16 mouse cellular contexts compared by ENCODE assay signal in the genomic region with DNA sequence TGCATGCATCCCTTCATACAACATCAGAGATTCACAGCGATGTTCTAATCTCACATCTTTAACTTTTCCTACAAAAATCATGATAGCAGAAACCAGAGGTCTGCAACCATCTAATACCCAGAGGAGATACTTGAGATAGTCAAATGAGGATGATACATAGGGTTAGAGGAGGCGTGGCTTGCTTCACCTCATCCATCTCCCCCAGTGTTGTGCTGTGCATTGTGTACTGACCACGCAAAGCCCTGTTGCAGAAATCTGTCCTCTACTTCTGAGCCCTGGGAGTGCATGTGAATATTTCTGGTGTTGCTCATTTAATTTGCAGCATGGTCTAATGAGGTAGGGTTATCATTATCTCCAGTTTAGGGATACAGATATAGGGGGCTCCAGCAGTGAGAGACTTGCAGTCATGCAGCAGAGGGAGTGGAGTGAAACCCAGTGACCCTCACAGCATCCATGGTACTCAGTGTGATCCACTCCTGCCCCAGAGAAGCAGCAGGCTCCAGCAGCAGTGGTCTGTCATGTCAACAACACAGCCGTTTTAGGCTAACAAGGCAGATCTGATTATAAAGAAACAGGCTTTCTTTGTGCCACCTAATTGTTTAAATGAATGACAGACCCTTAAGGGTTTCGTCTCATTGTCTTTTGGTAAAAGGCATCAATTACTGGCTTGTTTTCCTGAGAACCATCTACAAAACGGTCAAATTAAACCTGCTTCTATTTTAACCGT.
DNase-seq lines count a peak whose midpoint lies in the region; ATAC-seq and TF ChIP-seq lines count a peak whose summit lies in the region.
"Had no signal": no experiment of that assay in that cellular context is flagged by ENCODE, and none has a peak within 500 bp of the region (broad histone marks: within the 10 kb centered on the region; RNA-seq: fewer than 3 reads in every experiment).

No protein-coding gene starts in this region.

- no peak for ATAC-seq in neural tube, embryonic 14.5 days (ENCODE audit: low read depth)
- 0 out of 2 replicates have a peak, but pooled peaks have one; percentile 54 for ATAC-seq in hindbrain, embryonic 13.5 days (ENCODE audit: low FRiP score)
- ATAC-seq in stomach, postnatal 0 days (ENCODE audit: low FRiP score, low TSS enrichment): no peak
- ATAC-seq: liver, embryonic 12.5 days; lung, postnatal 0 days had no signal

- H3K4me1 ChIP-seq in neural tube, embryonic 14.5 days (ENCODE audit: control insufficient read depth, insufficient read depth, low read length): 0 out of 2 replicates have a peak, but pooled peaks cover 5% of the 10 kb centered on the region
- peaks cover 22% of the 10 kb centered on the region for H3K4me1 ChIP-seq in hindbrain, embryonic 13.5 days (replicated peaks)
- H3K4me1 ChIP-seq in stomach, postnatal 0 days (replicated peaks; ENCODE audit: control insufficient read depth, insufficient read depth): no peaks in the 10 kb centered on the region
- H3K4me1 ChIP-seq: liver, embryonic 12.5 days had no signal

- TF ChIP-seq EP300 in stomach, postnatal 0 days (optimal IDR thresholded peaks at IDR 0.05): no peak

- WGBS in neural tube, embryonic 14.5 days: 41% methylated on average over 7 of the region's 7 CpGs
- WGBS in hindbrain, embryonic 13.5 days: 37% methylated on average over 7 of the region's 7 CpGs
- WGBS in stomach, postnatal 0 days: 50% methylated on average over 7 of the region's 7 CpGs

- no peak overlapping the region for H3K9ac ChIP-seq in neural tube, embryonic 14.5 days (replicated peaks; ENCODE audit: low read depth, low read length)
- no peak overlapping the region for H3K9ac ChIP-seq in hindbrain, embryonic 13.5 days
- H3K9ac ChIP-seq in stomach, postnatal 0 days (ENCODE audit: low read length): no peak overlapping the region
- H3K9ac ChIP-seq: heart, embryonic 15.5 days; liver, embryonic 12.5 days had no signal

- 0 out of 2 replicates have a peak overlapping the region, but pooled peaks have one; percentile 34 for H3K27ac ChIP-seq in neural tube, embryonic 14.5 days (ENCODE audit: low read depth, low read length)
- H3K27ac ChIP-seq in hindbrain, embryonic 13.5 days: peak overlapping the region; percentile 52
- H3K27ac ChIP-seq in stomach, postnatal 0 days (replicated peaks): no peak overlapping the region
- H3K27ac ChIP-seq: heart, embryonic 15.5 days; layer of hippocampus, adult 2 months; limb, embryonic 10.5 days; liver, embryonic 12.5 days had no signal

- peak; percentile 14 for DNase-seq in embryo, embryonic 10 days (ENCODE audit: low spot score)
- no peak for DNase-seq in embryo, embryonic 9.5 days (ENCODE audit: extremely low spot score)
- DNase-seq in neural tube, embryonic 10.5 days (ENCODE audit: extremely low spot score, low spot score): no peak
- DNase-seq in thymus, postnatal 25 days: no peak
- no peak for DNase-seq in stomach, postnatal 0 days (ENCODE audit: low spot score)
- no peak for DNase-seq in layer of hippocampus, adult 11-12 months (ENCODE audit: low spot score)
- DNase-seq: cerebellum, postnatal 36 days; thymus, adult 18-20 months had no signal

- no peak for TF ChIP-seq CTCF in stomach, postnatal 0 days (IDR thresholded peaks at IDR 0.05; ENCODE audit: low read depth)

- no peak overlapping the region for H3K4me2 ChIP-seq in neural tube, embryonic 14.5 days (ENCODE audit: low read depth, low read length)
- H3K4me2 ChIP-seq in hindbrain, embryonic 13.5 days: no peak overlapping the region
- no peak overlapping the region for H3K4me2 ChIP-seq in stomach, postnatal 0 days (replicated peaks; ENCODE audit: low read depth)
- H3K4me2 ChIP-seq: heart, embryonic 15.5 days; liver, embryonic 12.5 days had no signal

- no peak overlapping the region for H3K4me3 ChIP-seq in neural tube, embryonic 14.5 days (ENCODE audit: low read depth, low read length)
- no peak overlapping the region for H3K4me3 ChIP-seq in hindbrain, embryonic 13.5 days
- H3K4me3 ChIP-seq in stomach, postnatal 0 days (ENCODE audit: low read depth, low read length): no peak overlapping the region
- H3K4me3 ChIP-seq: heart, embryonic 15.5 days; layer of hippocampus, adult 2 months; limb, embryonic 10.5 days; liver, embryonic 12.5 days had no signal

- no peaks in the 10 kb centered on the region for H3K27me3 ChIP-seq in neural tube, embryonic 14.5 days (ENCODE audit: control insufficient read depth, insufficient read depth, low read length)
- H3K27me3 ChIP-seq in hindbrain, embryonic 13.5 days: no peaks in the 10 kb centered on the region
- H3K27me3 ChIP-seq in stomach, postnatal 0 days (ENCODE audit: control insufficient read depth, insufficient read depth, low read length): no peaks in the 10 kb centered on the region
- H3K27me3 ChIP-seq: CH12.LX; heart, embryonic 15.5 days; liver, embryonic 12.5 days had no signal

- H3K36me3 ChIP-seq in neural tube, embryonic 14.5 days (ENCODE audit: control insufficient read depth, insufficient read depth, low read length): no peaks in the 10 kb centered on the region
- no peaks in the 10 kb centered on the region for H3K36me3 ChIP-seq in hindbrain, embryonic 13.5 days
- no peaks in the 10 kb centered on the region for H3K36me3 ChIP-seq in stomach, postnatal 0 days (ENCODE audit: control insufficient read depth, insufficient read depth, low read length)
- H3K36me3 ChIP-seq: heart, embryonic 15.5 days; limb, embryonic 10.5 days; liver, embryonic 12.5 days had no signal

- no peaks in the 10 kb centered on the region for H3K9me3 ChIP-seq in neural tube, embryonic 14.5 days (ENCODE audit: control insufficient read depth, low read length)
- H3K9me3 ChIP-seq in hindbrain, embryonic 13.5 days: no peaks in the 10 kb centered on the region
- H3K9me3 ChIP-seq in stomach, postnatal 0 days (ENCODE audit: control insufficient read depth, low read length): no peaks in the 10 kb centered on the region
- H3K9me3 ChIP-seq: heart, embryonic 15.5 days; limb, embryonic 10.5 days; liver, embryonic 12.5 days had no signal
